Mouse (Mus musculus) hindbrain, embryonic 10.5 days (tissue): ENCODE data around the gene Nudt8. TPM values are rescaled to one million over a fixed set of nuclear protein-coding genes. Genes with fewer than 3 reads are reported as not detected.
"Not testable (repeated sequence)": the region's sequence is repeated elsewhere in the genome, so short reads cannot be mapped to it uniquely, and the experiment has no call there.

Experiments used
- DNase-seq: peaks from one replicate; pipeline ENCODE4 v3.0.0-alpha.2; 2017; ENCODE audit warnings: low spot score
- H3K27ac ChIP-seq: fragments of 300-500 bp; sonication (generic); 2 replicates; pipeline ENCODE4 v1.5.1; 2016; ENCODE audit warnings: mild to moderate bottlenecking, moderate library complexity
- H3K27me3 ChIP-seq: fragments of 300-500 bp; sonication (generic); 2 replicates; pipeline ENCODE4 v1.6.1; 2016; ENCODE audit warnings: mild to moderate bottlenecking; ENCODE audit not compliant: poor library complexity, insufficient read depth, severe bottlenecking
- H3K36me3 ChIP-seq: fragments of 300-500 bp; sonication (generic); 2 replicates; pipeline ENCODE4 v1.6.1; 2016; ENCODE audit warnings: mild to moderate bottlenecking, moderate library complexity
- H3K4me1 ChIP-seq: fragments of 300-500 bp; sonication (generic); replicated peaks from 2 replicates; pipeline ENCODE4 v1.6.1; 2016; ENCODE audit warnings: mild to moderate bottlenecking
- H3K4me3 ChIP-seq: fragments of 300-500 bp; sonication (generic); 2 replicates; pipeline ENCODE4 v1.5.1; 2016; ENCODE audit warnings: mild to moderate bottlenecking, moderate library complexity
- H3K9me3 ChIP-seq: fragments of 300-500 bp; sonication (generic); 2 replicates; pipeline ENCODE4 v1.6.1; 2016; ENCODE audit warnings: mild to moderate bottlenecking, moderate library complexity
- WGBS: fragments of 180-500 bp; shearing (Covaris S2); methylation state at CpG from one replicate; pipeline ENCODE4 v1.1.7; 2016; 5-methylcytosine and 5-hydroxymethylcytosine counted together
- polyA plus RNA-seq: library from polyadenylated mRNA; unstranded; fragments of >200 nt; fragmentation: Nextera tagmentation; extraction: Ambion mirVana; gene quantifications from 2 replicates; pipeline ENCODE4 v1.2.1, GENCODE M21; 2016

Gene Nudt8
- polyA plus RNA-seq, 1 experiment from 2014 or later = 20.1 TPM

GRCm38 (mm10) chr19:4027576-4027975 is 27.2 kb downstream of the Nudt8 start:
- peaks cover 7% of the 10 kb centered on the region for H3K4me1 ChIP-seq
- no peak overlapping the region for H3K4me3 ChIP-seq
- peaks cover 14% of the 10 kb centered on the region for H3K9me3 ChIP-seq
- no peaks in the 10 kb centered on the region for H3K27me3 ChIP-seq
- no peak for DNase-seq
- H3K36me3 ChIP-seq = no peaks in the 10 kb centered on the region
- H3K27ac ChIP-seq = no peak overlapping the region

- H3K9me3 ChIP-seq = 0 out of 2 replicates have a peak, but pooled peaks cover under 1% of the 10 kb centered on the region
- DNase-seq = no peak
- H3K27me3 ChIP-seq = no peaks in the 10 kb centered on the region
- no peak overlapping the region for H3K4me3 ChIP-seq
- H3K36me3 ChIP-seq = peaks cover 12% of the 10 kb centered on the region
- H3K27ac ChIP-seq = no peak overlapping the region
- H3K4me1 ChIP-seq = peaks cover 15% of the 10 kb centered on the region
- WGBS = 58% methylated on average over 7 of the region's 7 CpGs
Measured at GRCm38 (mm10) chr19:4032668-4033067, 32.3 kb downstream of the Nudt8 start.

GRCm38 (mm10) chr19:4033298-4033697 is 32.9 kb downstream of the Nudt8 start:
- no peaks in the 10 kb centered on the region for H3K9me3 ChIP-seq
- H3K4me1 ChIP-seq = peaks cover 22% of the 10 kb centered on the region
- 86% methylated on average over 3 of the region's 3 CpGs for WGBS
- no peaks in the 10 kb centered on the region for H3K27me3 ChIP-seq
- DNase-seq = no peak
- H3K36me3 ChIP-seq = peaks cover 12% of the 10 kb centered on the region
- no peak overlapping the region for H3K27ac ChIP-seq
- H3K4me3 ChIP-seq = no peak overlapping the region

GRCm38 (mm10) chr19:4033742-4034141 is 33.4 kb downstream of the Nudt8 start:
- no peak overlapping the region for H3K27ac ChIP-seq
- peaks cover 23% of the 10 kb centered on the region for H3K4me1 ChIP-seq
- no peaks in the 10 kb centered on the region for H3K9me3 ChIP-seq
- H3K27me3 ChIP-seq = no peaks in the 10 kb centered on the region
- DNase-seq = no peak
- H3K36me3 ChIP-seq = peaks cover 12% of the 10 kb centered on the region
- 73% methylated on average over 5 of the region's 5 CpGs for WGBS
- H3K4me3 ChIP-seq = no peak overlapping the region

DNA sequence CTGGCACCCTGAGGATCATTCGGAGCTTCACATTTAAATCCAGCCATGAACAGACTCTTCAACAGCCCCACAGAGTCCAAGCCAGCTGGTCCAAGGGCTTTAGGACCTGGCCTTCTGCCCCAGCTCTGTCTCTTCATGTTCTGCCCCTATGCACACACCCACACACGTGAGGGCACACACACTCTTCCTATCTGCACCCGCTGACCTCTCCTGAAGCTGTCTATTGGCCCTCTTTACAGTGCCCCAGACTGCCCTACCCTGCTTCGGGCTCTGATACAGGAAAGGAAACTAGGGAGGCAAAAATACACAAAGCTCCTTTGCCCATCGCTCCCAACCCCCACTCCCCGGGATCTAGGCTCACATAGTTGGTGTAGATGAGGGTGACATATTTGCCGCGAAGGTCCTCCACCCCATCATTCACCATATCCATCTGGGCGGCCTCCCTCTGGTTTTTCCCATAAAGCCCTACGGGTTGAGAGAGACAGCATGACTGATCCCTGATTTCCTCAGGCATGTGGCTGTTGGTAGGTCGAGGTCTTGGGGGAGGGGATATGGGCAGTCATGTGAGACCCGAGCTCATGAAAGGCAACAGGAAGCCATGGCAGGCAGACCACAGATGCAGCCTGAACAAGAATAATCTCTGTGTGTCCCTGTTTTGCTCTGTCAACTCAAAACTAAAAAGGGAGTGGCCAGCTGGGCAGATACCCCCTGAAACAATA is 36.1 kb downstream of the Nudt8 start:
- peak overlapping the region; percentile 40; the same call in 1 of the 2 replicates for H3K27ac ChIP-seq
- H3K27me3 ChIP-seq = no peaks in the 10 kb centered on the region
- peaks cover 23% of the 10 kb centered on the region for H3K4me1 ChIP-seq
- H3K9me3 ChIP-seq = no peaks in the 10 kb centered on the region
- peak overlapping the region; percentile 29 for H3K4me3 ChIP-seq
- H3K36me3 ChIP-seq = peaks cover 12% of the 10 kb centered on the region
- DNase-seq = no peak
- WGBS = 74% methylated on average over 12 of the region's 12 CpGs

DNA sequence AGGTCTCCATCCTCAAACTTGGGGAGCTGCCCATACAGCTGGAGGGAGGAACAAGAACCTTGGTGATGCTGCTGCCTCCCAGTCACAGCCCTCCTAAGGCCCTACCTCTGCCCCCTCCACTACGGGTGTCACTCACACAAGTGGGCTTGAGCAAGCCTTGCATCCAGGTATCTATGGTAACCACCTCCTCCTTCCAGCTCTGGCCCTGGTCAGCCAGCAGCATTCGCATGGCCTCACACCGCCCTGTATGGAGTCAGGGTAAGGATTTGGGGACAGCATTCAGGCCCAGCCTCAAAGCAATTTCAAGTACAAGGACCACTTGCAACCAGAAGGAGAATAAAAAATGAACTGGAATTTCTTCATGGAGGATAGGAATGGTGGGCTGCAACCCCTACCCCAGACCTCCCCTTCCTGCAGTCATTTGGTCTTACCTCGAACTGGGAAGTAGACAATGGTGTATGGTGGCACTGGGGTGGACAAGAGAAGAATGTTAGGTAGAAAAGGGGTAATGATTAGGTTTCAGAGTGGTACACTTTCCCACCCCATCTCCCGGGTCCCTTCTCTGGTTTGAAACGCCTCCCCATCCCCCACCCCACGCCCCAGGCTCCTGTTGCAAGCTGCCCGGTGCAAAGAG is 36.9 kb downstream of the Nudt8 start:
- DNase-seq, H3K9me3 ChIP-seq, H3K27me3 ChIP-seq: not testable (repeated sequence)
- H3K36me3 ChIP-seq = peaks cover 12% of the 10 kb centered on the region
- H3K27ac ChIP-seq = peak overlapping the region; percentile 93
- WGBS = 27% methylated on average over 8 of the region's 8 CpGs
- peak overlapping the region; percentile 64 for H3K4me3 ChIP-seq
- peaks cover 23% of the 10 kb centered on the region for H3K4me1 ChIP-seq

DNA sequence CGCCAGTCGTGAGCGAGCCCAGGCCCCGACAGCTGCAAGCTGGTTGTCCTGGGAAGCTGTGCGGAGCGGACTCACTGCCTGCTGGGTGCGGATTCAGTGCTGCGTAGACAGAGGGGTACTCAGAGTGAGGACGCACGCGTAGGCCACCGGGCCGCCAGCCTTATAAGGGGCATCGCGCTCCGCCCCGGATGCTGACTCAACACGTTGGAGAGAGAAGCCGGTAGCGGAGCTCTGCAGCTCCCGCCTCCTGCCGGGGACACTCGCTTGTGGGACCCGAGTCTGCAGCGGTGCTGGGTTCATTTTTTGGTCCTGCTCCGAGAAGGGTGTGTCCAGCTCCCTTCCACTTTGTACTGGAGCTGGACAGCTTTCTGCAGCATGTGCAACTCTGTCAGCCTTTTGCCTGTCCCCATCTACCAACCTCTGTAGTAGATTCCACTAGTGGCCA is 37.4 kb downstream of the Nudt8 start, which contains the start of gene Gstp1:
Gstp1 (minus strand) TSS at position 198 of the 445 bp plus-strand sequence.
- Histone ChIP-seq H3K27ac (peak within 1 kb of the TSS; percentile 93), H3K4me1 (peaks cover 23% of the 10 kb centered on the region), H3K4me3 (peak within 1 kb of the TSS; percentile 64), H3K27me3 (no peaks in the 10 kb centered on the region), H3K9me3 (no peaks in the 10 kb centered on the region), H3K36me3 (peaks cover 12% of the 10 kb centered on the region)
- peak; percentile 83 for DNase-seq
- under 1% methylated on average over 26 of the region's 26 CpGs for WGBS

DNA sequence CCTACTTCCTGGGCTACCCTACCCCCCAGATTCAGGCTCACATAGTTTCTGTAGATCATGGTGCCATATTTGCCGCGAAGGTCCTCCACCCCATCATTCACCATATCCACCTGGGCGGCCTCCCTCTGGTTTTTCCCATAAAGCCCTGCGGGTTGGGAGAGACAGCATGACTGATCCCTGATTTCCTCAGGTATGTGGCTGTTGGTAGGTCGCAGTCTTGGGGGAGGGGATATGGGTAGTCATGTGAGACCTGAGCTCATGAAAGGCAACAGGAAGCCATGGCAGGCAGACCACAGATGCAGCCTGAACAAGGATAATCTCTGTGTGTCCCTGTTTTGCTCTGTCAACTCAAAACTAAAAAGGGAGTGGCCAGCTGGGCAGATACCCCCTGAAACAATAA is 40.6 kb downstream of the Nudt8 start:
- WGBS = 86% methylated on average over 5 of the region's 5 CpGs
- not testable (repeated sequence) for H3K4me3 ChIP-seq, H3K27ac ChIP-seq, H3K9me3 ChIP-seq, H3K36me3 ChIP-seq, DNase-seq, H3K27me3 ChIP-seq
- H3K4me1 ChIP-seq = peaks cover 24% of the 10 kb centered on the region

- not testable (repeated sequence) for H3K4me3 ChIP-seq, H3K27me3 ChIP-seq, DNase-seq, H3K9me3 ChIP-seq, H3K36me3 ChIP-seq, H3K27ac ChIP-seq
- peaks cover 19% of the 10 kb centered on the region for H3K4me1 ChIP-seq
- WGBS = 72% methylated on average over 4 of the region's 4 CpGs
Measured at GRCm38 (mm10) chr19:4041500-4041899, 41.1 kb downstream of the Nudt8 start.

DNA sequence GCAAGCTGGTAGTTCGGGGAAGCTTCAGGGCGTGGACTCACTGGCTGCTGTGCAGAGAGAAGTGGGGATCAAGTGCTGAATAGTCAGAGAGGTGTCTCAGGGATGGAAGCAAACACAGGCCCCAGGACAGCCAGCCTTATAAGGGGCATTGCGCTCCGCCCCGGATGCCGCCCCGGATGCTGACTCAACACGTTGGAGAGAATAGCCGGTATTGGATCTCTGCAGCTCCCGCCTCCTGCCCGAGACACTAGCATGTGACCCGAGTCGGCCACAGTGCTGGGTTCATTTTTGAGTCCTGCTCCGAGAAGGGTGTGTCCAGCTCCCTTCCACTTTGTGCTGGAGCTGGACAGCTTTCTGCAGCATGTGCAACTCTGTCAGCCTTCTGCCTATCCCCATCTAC is 41.7 kb downstream of the Nudt8 start:
- no peaks in the 10 kb centered on the region for H3K27me3 ChIP-seq
- no peak overlapping the region for H3K27ac ChIP-seq
- no peak for DNase-seq
- no peak overlapping the region for H3K4me3 ChIP-seq
- H3K9me3 ChIP-seq = no peaks in the 10 kb centered on the region
- H3K36me3 ChIP-seq = no peaks in the 10 kb centered on the region
- WGBS = 79% methylated on average over 14 of the region's 14 CpGs
- peaks cover 15% of the 10 kb centered on the region for H3K4me1 ChIP-seq

- not testable (repeated sequence) for H3K4me3 ChIP-seq, H3K27me3 ChIP-seq, DNase-seq, H3K4me1 ChIP-seq, H3K9me3 ChIP-seq, H3K36me3 ChIP-seq, H3K27ac ChIP-seq
- WGBS = 91% methylated on average over 5 of the region's 5 CpGs
Measured at GRCm38 (mm10) chr19:4044109-4044508, 43.7 kb downstream of the Nudt8 start.

DNA sequence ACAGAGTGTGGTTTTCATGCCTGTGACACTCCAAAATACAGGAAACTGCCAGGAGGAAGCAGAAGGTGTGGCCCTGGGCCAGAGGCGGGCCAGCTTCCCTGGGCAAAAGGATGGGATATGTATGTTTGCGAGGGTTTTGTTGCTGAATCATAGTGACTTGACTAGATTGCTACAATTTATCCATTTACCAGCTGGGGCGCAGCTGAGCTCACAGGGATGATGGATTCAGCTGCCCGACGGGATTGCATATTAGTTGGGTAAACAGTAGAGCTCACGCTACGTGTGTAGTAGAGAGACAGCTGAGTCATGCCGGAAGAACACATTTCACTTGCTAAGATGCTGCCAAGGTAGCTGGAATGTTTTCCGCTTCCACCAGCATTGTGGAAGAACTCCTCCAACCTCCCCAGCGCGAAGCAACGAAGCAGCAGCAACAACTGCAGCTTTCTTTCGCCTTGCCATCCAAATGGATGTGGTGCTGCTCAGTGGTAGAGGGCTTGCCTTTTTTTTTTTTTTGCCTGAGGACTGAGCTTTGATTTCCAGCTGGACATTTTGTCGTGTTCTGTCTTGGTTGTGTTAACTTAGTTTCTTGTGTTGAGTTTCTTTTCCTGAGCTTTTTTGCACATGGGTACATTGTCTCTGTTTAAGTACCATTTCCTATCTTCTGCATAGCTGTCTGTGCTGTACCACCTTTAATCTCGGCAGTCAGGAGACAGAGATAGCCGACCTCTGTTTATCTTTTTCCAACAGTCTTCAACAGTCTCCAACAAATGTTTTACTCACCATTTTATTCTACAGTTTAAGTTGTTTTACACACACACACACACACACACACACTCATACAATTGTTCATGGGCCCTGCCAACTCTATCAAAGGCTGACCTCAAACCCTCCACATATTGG is 45.8 kb downstream of the Nudt8 start, which contains the start of gene Gstp2:
Gstp2 (minus strand) TSS at position 58 of the 900 bp plus-strand sequence.
- no peaks in the 10 kb centered on the region for H3K36me3 ChIP-seq
- no peaks in the 10 kb centered on the region for H3K9me3 ChIP-seq
- peak; percentile 19 for DNase-seq
- H3K4me1 ChIP-seq = 0 out of 2 replicates have a peak, but pooled peaks cover 2% of the 10 kb centered on the region
- H3K27ac ChIP-seq = no peak within 1 kb of the TSS
- 58% methylated on average over 16 of the region's 16 CpGs for WGBS
- no peak within 1 kb of the TSS for H3K4me3 ChIP-seq
- H3K27me3 ChIP-seq = no peaks in the 10 kb centered on the region
